Mouse (Mus musculus) adrenal gland, adult 18-20 months (tissue): ENCODE measurements around the gene Tysnd1. TPM values are rescaled to one million over a fixed set of nuclear protein-coding genes. Genes with fewer than 3 reads are reported as not detected.

Source experiments
- DNase-seq, 2 experiments: peaks; one replicate each; pipeline ENCODE4 v3.0.0; 2021 to 2022; ENCODE audit warnings: low spot score in 2 of 2
- total RNA-seq, 2 experiments: library from RNA; stranded (reverse); gene quantifications; 1 replicate in 1 of 2; 2 replicates in 1 of 2; pipeline ENCODE4 v1.2.3; 2021

Gene Tysnd1
- total RNA-seq, 2 experiments from 2014 or later = 82.4 to 130 TPM

DNA sequence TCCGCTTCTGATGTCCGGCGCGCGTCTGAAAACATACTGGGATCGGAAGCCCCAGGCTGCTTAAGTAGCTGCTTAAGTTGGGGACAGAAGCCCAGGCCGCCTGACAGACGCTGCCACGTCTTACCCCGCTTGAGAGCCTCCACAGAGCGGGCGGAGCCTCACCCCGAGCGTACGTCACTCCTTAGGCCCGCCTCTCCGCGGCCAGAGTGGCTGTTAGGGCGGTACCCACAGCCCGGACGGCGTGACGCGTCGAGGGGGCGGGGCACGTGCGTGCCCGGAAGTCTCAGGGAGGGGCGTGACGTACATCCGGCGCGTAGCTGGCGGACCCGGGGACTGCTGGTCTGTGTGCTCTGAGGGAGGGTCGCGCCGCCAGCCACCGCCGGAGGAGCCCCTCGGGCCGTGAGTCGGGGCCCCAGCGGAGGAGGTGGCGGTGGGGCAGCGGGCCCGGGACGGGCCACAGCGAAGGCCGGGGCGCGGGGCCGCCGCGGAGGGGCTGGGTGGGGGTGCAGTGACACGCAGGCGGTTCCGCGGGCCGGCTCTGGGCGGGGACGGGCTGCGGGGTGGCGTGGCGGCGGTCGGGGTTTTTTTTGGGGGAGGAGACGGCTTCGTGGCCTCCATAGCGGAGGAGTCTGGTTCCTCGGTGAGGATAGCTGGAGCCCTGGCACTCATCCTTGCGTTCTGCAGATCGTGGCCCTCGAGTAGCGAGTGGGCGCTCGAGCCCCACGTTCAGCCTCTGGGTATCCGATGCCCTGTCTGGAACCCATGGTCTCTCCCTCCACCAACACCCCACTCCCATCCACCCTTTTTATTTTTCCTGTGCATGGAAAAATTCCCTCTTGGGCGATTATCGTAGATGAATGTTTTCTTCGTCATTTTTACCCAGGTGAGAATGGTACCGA is 15.1 kb upstream of the Tysnd1 start, which contains the start of gene Sar1a:
Gene Sar1a, plus strand, starts transcription at position 285 of the 899 bp plus-strand sequence.
- DNase-seq = peak; percentile 99

DNA sequence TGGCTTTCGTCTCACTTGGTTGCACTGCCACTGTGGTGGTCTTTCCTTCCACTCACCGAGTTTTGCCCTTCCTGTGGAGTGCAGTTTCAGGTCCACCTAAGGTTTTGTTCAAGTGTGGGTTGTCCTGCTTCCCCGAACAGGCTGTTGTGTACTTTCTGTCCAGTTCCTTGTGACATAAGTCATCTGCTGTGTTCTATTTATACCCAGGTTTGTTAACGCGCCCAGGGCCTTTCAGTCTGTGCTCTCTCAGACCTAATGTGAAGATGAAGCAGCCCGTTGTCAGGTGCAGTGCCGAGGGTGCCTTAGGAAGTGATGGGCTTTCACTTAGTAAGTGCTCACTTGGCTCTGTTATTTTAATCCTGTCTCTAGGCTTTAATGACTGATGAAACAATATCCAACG is 5.9 kb upstream of the Tysnd1 start:
- no peak for DNase-seq

DNA sequence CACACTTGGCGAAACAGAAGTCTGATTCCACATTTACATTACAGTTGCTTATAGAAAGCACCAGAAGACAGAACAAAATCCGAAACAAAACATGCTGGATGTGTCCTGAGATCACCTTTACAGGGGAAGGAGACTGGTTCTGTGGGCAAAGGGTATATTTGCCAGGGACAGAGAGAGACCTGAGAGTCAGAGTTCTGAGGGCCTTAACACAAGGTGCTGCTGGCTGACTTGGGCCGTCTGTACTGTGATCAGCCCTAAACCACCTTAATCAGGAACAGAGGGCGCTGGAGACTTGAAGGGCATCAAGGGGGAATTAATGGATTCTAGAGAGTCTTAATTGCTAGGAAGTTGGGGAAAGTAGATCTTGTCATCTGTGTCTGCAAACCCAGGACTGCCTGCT is 1.8 kb upstream of the Tysnd1 start:
- DNase-seq = no peak

DNA sequence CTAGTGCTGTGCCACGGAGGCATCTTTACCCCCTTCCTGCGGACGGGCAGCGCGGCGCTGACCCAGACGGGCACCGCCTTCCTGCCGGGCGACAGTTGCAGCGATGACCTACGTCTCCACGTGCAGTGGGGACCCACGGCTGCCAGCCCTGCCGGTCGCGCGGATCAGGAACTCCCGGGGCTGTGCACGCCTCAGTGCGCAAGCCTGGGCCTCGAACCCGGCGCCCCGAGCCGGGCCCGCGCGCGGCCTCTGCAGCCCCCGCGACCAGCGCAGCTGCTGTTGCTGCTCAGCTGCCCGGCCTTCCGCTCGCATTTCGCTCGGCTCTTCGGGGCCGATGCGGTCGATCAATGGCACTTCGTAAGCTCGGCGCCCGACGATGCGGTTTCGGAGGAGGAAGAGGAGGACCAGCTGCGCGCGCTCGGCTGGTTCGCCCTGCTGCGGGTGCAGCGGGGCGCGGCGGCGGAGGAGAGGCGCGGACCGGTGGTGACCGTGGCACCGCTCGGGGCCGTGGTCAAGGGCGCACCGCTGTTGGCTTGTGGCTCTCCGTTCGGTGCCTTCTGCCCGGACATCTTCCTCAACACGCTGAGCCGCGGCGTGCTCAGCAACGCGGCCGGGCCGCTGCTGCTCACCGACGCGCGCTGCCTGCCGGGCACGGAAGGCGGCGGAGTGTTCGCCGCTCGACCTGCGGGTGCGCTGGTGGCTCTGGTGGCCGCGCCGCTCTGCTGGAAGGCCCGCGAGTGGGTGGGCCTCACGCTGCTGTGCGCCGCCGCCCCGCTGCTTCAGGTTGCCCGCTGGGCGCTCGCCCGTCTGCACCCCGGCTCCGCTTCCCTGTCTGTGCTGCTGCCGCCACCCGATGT is 617 bp downstream of the Tysnd1 start:
- DNase-seq = no peak

DNA sequence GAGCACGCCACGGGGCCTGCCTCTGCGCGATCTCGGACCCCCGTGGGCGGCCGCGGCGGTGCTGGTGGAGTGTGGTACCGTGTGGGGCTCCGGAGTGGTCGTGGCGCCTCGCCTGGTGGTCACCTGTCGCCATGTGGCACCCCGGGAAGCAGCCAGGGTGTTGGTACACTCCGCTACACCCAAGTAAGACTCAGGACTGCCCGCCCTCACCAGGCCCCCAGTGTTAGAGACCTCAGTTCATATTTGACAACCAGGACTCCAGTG is 1.2 kb downstream of the Tysnd1 start:
- DNase-seq = no peak

DNA sequence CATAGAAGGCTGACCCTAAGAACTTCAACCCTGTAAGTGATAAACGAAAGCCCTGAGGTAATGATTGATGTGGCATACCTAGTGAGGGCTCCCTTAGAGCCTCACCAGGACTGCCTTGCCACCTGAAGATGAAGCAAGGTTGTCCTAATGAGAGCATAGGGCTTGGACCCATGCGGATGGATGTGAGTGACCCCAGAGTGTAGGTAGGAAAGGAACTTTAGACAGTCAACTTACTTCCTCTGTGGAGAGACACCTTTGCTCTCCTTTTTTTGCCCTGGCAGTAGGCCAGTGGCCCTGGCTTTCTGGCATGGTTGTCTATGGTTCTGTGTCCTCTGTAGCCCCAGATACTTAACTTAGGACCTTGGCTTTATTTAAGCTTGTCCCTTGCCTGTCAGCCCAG is 1.7 kb downstream of the Tysnd1 start:
- DNase-seq = no peak

DNA sequence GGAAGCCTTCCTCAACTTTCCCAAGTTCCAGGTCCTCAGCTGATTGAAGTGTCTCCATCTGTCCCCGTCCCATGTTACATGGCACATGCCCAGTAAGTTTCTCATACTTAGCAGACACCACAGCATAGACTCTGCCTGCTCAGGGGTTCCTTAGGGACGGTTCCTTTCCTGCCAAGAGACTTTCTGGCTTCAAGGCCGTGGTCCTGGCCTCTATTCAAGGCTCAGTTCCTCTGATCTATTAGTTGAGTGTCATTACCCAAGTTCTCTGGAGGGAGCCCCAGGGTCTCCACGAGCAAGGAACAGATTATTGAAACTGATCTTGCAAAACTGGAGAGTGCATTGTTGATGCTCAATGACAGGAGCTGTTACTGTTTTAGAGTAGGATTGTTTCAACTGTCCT is 9.3 kb downstream of the Tysnd1 start:
- DNase-seq = no peak

DNA sequence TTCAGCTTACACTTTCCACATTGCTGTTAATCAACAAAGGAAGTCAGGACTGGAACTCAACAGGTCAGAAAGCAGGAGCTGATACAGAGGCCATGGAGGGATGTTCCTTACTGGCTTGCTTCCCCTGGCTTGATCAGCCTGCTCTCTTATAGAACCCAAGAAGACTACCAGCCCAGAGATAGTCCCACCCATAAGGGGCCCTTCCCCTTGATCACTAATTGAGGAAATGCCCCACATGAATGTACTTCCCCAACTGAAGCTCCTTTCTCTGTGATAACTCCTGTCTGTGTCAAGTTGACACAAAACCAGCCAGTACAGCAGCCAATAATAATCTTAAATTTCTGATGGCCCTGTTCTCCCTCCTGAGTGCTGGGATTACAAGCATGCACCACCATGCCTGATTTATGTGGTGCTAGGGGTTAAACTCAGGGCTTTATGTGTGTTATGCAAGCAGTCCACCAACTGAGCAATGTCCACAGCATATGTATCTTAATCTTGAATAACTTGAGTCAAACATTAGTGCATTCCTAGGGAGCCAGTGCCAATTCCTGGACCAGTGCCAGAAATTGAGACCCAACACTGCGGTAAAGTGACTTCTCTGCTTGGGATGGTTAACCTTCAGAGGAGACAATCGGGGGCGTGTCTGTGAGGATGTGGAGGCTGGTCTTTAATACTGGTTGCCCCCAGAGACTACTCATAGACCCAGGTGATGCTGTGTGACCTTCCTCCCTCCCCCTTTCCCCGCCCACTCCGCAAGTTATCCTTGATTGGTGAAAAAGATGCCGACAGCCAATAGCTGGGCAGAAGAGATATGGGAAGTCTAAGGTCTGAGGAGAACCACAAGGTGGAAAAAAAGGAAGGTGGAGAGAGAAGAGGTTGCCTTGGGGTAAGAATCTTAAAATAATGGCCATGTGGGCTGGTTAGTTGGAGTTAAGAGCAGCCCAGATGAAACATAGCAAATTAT is 11.4 kb downstream of the Tysnd1 start:
- DNase-seq = no peak

DNA sequence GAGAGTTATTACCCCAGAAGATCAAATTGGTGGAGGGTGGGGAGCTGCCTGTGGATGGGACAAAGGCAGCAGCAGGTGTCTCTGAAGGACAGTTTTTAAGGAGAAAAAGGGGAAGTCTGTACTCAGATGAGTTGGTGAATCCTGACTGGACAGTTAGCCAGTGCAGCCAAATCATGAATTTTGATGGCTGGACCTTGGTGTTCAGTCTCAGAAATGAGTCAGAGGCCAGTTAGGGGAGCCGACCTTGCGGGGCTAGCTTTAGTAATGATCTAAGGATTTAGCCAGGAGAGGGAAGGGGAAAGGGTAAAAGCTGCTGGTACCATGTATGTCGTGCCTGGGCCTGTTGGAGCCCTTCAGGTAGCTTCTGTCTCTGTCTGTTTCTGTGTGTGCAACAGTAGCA is 18.3 kb downstream of the Tysnd1 start:
- no peak for DNase-seq

DNA sequence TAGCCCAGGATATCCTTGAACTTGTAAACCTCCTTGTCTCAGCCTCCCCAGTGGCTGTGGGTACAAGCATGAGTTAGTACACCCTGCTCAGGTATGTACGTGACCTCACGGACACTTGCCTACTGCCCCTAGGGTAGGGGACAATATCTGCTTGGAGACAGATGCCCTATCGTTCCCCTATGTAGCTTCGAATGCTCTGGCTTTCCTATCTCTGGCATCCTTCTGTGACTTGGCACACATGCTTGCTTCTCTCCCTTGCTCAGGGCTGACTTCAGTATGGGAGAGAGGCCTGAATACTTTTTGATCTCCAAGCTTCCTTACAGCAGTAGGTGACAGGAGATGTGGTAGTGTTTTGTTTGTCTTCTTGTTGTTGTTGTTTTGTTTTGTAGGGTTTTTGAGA is 18.8 kb downstream of the Tysnd1 start:
- no peak for DNase-seq

DNA sequence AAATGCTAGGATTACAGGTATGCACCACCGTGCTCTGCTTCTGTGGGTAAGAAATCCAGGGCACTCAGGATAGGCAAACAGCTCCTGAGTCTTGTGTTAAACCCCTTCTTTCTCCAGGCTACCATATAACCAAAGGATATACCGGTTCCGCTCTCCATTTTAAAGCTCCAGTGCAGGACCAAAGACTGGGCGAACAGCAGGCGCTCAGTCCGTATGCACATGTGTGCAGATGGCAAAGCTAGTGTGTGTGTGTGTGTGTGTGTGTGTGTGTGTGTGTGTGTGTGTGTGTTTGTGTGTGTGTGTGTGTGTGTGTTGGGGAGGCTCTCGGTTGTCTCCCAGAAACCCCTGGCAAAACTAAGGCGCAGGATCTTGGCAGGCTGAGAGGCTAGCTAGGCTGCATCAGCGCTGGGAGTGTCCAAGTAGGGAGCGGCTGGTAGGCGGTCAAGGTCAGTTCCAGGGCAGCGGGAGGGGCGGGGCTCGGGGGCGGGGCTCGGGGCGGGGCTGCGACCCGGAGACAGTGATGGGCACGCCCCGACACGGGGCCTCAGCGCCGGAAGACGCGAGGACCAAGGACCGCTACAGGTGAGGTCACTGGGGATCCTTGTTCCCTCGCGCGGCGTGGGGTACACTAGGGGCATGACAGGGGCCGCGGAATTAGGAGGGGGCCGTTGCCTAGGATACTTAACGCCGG is 19.6 kb downstream of the Tysnd1 start, which contains the start of gene Aifm2:
Gene Aifm2, plus strand, starts transcription at position 493 of the 691 bp plus-strand sequence.
- DNase-seq = peak; percentile 59 to 64

DNA sequence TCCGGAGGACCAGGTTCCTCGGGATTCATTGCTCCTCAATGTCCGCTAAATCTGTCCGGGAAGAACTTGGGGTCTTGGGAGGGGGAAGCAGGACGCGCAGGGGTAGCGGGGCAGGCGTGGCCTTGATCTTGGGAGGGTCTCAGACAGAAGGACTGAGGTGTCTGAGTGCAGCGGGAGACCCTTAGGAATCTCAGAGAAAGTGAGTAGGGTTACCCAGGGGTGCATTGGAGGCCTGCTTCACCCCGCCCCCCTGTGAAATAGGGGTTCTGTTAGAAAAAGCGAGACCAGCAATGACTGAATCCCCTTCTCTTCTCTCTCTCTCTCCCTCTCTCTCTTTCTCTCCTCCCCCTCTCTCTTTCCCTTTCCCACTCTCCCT is 20.1 kb downstream of the Tysnd1 start:
- no peak for DNase-seq

DNA sequence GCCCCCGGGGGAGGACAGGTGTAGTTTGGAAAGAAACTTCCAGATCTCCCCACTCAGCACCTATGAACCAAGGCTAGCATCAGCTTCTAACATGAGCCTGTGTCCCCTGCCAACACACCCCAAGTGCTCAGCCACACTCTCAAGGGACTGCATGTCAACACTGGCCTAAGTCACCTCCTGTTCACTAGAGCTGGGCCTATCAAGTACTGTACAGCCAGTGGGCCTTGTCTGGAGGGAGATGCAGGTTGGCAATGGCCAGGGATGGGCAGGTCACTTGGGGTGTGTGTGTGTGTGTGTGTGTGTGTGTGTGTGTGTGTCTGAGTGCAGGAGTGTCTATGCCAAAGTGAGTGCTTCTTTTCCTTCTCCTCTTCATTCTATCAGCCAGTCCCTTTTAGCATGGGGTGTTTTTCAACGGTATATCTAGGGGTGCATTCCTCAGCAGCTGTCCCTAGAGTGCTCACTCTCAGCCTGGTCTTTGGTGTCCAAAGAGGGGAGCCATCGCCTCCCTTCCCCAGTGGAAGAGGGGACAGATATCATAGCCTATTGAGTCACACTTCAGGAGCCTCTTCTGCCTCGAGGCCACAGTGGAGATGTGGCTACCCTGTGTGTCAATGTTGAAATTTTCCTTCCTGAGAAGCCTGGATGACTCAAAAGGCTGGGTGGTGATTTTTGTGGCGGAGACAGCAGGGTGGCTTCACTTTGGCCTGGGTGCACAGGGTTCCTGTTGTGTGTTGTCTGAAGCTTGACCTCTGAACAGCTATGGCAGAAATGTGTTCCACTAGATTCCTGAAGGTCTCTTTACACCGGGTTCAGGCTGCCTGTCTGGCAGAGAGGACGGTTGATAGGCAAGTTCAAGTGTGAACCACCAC is 20.9 kb downstream of the Tysnd1 start:
- no peak for DNase-seq

DNA sequence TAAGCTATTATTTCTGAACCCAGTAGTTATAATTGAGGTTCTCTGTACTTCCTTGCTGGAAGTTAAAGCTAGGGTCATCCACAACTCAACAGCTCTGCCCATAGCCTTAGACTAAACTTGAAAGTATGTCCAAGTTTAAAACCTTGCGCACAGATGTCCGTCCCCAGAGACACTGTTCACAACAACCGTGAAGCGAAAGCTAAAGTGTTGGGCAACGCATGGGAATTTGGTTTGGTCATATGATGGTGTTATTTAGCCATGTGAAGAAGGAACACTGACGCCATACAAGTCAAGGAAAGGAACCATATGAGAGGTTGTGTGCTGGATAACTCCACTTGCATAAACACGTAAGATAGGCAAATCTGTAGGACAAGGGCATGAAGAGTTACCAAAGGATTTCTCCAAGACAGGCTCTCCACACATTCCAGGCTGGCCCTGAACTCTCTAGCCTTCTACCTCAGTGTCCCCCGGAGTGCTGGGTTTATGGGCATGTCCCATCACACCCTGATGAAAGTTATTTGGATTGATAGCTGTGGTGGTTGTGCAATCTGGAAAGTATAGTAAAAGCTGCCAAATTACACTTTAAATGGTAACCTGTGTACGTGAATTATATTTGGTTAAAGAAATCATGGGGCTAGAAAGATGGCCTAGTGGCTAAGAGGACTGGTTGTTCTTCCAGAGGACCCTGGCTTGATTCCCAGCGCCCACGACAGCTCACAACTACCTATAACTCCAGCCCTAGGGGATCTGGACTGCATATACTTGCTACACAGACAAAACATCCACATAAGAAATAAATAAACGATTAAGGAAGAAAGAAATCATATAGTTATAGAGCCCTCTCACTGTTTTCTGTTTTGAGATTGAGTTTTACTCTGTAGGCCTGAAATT is 22.3 kb downstream of the Tysnd1 start:
- no peak for DNase-seq

DNA sequence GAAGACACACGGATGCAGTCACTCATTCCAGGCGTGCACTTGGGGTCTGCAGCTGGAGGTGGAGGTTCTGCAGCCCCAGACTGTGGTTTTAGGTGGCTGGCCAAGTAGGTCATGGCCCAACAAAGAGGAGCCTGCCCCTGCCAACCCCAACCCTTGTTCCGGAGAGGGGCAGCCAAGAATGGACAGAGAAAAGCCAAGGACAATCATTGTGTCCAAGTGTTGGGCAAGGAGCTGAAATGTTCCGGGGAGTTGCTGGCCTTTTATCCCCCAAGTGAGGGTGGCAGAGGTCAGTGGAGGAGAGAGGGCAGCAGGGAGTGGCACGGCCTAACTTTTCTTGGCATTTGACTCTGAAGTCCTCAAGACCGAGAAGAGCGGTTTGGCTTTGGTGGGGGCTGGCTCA is 25.0 kb downstream of the Tysnd1 start:
- DNase-seq = peak in 1 of 2 experiments; percentile 33

DNA sequence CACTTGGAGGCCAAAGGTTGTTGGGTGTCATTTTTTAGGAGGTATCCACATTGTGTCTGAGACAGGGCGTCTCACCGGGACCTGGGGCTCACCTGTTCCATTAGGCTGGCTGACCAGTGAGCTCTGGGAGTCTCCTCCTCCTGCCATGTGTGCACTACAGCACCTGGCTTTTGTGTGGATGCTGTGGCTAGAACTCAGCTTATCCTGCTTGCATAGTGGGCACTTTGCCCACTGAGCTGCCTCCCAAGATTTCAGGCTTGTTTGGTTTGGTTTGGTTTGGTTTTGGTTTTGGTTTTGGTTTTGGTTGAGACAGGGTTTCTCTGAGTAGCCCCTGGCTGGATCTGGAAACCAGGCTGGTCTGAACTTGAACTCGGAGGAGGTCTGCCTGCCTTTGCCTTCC is 26.9 kb downstream of the Tysnd1 start:
- no peak for DNase-seq

DNA sequence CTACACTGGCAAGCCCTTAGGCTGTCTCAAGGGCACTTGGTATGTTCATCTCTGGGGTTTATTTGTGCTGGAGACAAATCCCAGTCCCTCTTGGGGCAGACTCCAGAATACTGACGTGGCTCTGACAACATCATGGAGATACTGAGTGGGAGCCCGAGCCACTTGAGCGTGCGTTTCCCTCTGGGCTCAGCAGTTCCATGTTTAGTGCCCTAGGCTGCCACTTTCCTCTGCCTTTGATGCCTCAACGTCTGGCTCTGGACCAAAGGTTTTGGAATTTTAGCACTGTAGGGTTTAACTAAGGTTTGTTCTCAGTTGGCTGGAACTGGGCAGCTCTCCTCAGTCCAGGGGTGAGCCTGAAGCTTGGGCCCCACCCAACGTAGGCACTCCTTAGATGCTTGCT is 28.0 kb downstream of the Tysnd1 start:
- DNase-seq = no peak

DNA sequence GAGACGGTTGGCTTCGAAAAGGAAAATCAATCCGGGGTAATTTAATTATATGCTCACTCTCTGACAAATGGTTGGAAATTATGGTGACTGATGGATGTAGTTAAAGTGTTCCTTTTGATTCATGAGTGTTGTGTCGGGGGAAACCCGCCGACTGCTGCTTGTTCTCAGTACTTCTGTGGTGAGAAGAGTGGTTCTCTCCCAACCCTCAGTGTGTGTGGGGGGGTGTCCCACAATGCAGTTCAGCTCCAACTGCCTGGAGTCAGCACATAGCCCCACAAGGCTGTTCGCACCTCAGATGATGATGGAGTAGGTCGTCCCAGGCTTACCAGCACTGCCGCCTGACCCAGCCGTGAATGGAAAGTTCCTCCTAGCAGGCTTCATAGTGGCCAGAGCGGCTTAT is 33.9 kb downstream of the Tysnd1 start:
- no peak for DNase-seq

DNA sequence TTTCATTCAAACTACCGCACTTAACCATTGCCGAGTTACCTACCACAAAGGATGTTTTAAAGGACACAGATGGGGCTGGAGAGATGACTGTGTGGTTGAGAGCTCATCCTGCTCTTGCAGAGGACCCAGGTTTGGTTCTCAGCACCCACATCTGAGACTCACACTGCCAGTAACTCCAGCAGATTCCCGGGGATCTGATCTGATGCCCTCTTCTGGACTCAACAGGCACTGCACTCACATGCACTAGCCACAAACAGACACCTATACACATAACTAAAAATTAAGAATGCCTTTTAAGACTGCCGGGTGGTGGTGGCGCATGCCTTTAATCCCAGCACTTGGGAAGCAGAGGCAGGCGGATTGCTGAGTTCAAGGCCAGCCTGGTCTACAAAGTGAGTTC is 34.9 kb downstream of the Tysnd1 start:
- no peak for DNase-seq
